Mouse (Mus musculus) CH12.LX (cell line): ENCODE measurements at regions not wholly inside any gene's neighbourhood (a gene's known extent, or its start where the extent isn't known, plus 50 kb on each side); places are given as distances from the start of the nearest gene placed in this dataset.

Experiments used
- MEF2A ChIP-seq: IDR thresholded peaks from 2 replicates; pipeline ENCODE4 v1.6.1; 2014; ENCODE audit warnings: low read depth, mild to moderate bottlenecking, inconsistent platforms, low read length, improper control_type of control experiment, borderline replicate concordance
- POLR2A ChIP-seq: IDR thresholded peaks from 2 replicates; pipeline ENCODE4 v1.6.1; 2011; ENCODE audit warnings: low read depth, mild to moderate bottlenecking, improper control_type of control experiment, low read length
- USF2 ChIP-seq: conservative IDR thresholded peaks from 2 replicates; pipeline ENCODE4 v1.6.1; 2011; ENCODE audit warnings: low read depth, low read length, improper control_type of control experiment

DNA sequence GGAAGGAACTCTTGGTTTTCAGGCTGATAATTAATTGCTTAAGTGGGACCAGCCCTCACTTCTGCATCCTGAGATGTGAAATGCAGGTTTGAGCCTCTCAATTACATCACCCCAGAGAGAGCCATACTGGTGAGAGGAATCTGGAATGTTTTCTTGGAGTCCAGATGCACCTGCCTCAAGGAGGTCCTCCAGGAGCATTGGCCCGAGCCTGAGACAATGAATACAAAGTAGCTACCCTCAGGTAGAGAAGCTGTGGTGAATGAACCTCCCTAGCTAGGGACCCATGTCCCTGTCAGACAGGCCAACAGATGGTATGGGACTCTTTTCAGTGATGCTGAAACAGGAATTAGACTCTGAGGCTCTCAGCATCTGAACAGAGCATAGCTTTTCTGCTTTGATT lies 168.7 kb upstream of the Hs6st1 start:
- TF ChIP-seq POLR2A, result no peak
- no peak for TF ChIP-seq MEF2A
- TF ChIP-seq USF2, result no peak
